Mouse (Mus musculus): ENCODE results near the gene Tmcc3.
"Not testable (repeated sequence)": the region's sequence is repeated elsewhere in the genome, so short reads cannot be mapped to it uniquely, and the experiment has no call there.

Tmcc3 gene

GRCm38 (mm10) chr10:94520306-94521106 lies 208.8 kb downstream of the Tmcc3 start:
- no peak for DNase-seq

DNA sequence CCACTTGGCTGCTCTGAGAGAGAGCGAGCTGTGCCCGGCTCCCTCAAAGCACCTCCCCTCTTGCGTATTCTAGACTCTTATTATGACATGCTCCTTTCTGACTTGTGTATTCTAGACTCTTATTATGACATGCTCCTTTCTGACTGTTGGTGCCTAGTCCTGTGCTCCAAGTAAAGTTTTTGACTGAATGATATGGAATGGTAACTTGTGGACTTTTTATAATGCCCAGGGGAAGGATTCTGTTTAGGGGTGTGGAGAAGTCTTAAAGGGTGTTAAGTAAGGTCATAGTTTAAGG lies 209.3 kb downstream of the Tmcc3 start:
- DNase-seq, result no peak

DNA sequence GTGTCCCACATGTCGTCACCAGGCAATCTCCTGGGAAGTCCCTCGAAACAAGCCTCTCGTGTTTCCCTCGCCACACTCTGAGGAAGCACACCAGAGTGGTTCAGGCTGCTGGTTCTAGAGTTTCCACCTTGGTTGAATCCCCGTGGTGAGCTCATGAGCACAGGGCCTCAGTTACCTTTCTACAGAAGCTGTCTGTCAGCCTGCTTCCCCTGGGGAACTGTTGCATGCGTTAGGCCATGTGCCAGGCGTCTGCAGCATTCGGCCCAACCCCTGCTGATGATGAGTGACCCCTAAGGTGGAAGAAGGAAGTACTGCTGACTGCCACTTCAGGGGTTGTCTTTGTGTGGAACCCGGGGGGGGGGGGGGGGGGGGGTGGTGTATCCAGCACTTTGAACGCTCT lies 210.0 kb downstream of the Tmcc3 start:
- DNase-seq, result no peak

DNA sequence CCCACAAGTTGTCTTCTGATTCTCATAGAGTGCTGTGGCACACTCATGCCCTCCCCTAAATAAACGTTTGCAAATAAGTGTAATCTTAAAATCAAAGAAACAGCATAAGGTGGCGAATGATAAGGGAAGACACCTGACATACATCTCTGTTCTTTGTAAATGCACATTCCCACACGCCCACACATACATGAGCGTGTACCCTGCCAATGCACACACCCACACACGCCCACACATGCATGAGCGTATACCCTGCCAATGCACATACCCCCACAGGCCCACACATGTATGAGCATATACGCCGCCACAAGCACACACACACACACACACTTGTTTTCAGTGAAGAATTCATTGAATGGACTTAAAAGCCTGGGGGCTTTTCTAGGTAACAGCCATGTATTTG lies 211.5 kb downstream of the Tmcc3 start:
- DNase-seq, result no peak

- DNase-seq, result peak; percentile 13
These were observed 212.0 kb downstream of the Tmcc3 start for GRCm38 (mm10) chr10:94523711-94524156.

DNA sequence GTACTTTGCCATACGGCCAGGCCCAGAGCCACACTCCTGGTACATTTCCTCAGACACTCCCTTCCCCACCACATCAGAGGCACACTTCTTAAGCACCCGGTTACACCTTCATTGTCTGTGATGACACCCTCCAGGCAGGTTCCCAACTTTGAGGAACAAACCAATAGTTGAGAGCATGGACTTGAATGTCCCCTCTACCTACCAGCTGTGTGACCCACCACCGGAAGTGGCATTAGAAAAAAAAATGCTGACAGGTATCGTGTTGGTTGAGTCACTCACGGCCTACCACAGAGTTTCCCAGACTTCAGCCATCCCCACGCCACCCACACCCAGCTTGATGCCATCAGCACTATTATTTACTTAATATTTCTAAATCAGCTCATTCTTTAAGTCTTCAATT lies 213.2 kb downstream of the Tmcc3 start:
- no peak for DNase-seq

DNA sequence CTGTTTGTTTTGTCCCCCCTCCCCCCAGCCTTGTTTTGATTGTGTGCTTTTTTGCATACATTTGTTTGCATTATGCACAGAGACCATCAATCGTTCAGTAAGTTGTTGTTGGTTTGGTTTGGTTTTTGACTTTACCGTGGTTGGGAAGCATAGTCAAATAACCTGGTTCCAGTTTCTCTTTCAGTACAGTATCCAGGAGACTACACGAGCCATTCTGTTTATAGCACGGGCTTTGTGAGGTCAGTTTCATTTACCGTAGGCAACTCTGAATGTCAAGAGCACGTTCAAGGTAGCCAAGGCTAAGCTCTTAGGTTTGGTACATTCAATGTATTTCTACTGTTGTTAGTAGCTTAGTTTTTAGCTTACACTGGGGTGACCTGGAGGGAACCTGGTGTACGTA lies 214.0 kb downstream of the Tmcc3 start:
- DNase-seq, result no peak

DNA sequence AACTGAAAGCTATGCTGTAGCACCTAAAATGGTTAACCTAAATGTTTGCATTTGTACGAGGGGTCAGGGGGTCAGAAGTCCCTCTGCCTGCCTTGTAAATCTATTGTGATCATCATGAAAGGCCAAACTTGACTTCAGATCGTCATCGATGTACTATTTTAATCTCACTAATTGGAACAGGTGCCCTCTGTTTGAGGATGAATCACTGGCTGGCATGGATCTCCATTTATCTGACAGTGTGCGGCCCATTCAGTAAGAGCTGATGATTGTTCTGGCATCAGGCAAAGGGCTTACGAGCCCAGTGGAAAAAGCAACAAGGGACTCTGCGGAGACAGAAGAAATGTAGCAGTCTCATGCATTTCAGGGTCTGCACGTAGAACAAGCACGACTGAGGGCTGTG lies 215.1 kb downstream of the Tmcc3 start:
- no peak for DNase-seq

GRCm38 (mm10) chr10:94527248-94527647 lies 215.5 kb downstream of the Tmcc3 start:
- DNase-seq, result no peak

- no peak for DNase-seq
These were observed 218.3 kb downstream of the Tmcc3 start for GRCm38 (mm10) chr10:94530079-94530478.

GRCm38 (mm10) chr10:94531482-94531881 lies 219.7 kb downstream of the Tmcc3 start:
- no peak for DNase-seq

GRCm38 (mm10) chr10:94533081-94533724 lies 221.5 kb downstream of the Tmcc3 start:
- no peak for DNase-seq

DNA sequence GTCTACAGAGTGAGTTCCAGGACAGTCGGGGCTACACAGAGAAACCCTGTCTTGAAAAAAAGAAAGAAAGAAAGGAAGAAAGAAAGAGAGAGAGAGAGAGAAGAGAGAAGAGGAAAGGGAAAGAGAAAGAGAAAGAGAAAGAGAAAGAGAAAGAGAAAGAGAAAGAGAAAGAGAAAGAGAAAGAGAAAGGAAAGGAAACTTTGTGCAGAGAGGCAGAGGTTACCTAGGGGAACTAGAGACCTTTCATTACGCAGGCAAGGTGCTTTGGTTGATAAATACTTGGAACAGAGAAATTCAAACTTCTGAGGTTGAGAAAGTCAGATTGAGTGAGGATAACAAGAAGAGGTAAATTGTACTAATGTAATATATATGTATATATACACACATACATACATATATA lies 226.9 kb downstream of the Tmcc3 start:
- not testable (repeated sequence) for DNase-seq

- DNase-seq, result no peak
These were observed 228.5 kb downstream of the Tmcc3 start for GRCm38 (mm10) chr10:94540241-94540640.

DNA sequence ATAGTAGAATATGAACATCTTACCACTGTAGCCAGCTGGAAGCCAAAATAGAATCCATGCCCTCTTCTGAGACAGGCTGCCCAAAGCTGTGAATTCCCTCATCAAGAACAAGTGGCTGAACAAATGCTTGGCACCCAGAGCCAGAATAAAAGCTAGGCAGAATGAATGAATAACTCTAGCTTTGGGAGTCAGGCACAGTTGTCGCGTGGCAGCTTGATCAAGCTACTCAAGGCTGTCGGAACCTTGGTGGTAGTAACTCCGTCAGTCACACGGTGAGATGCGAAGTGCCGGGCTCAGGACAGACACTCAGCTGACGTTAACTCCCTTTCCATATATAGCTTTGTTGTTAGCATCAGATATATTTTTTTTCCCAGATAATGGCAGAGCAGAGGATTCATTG lies 232.2 kb downstream of the Tmcc3 start:
- no peak for DNase-seq

DNA sequence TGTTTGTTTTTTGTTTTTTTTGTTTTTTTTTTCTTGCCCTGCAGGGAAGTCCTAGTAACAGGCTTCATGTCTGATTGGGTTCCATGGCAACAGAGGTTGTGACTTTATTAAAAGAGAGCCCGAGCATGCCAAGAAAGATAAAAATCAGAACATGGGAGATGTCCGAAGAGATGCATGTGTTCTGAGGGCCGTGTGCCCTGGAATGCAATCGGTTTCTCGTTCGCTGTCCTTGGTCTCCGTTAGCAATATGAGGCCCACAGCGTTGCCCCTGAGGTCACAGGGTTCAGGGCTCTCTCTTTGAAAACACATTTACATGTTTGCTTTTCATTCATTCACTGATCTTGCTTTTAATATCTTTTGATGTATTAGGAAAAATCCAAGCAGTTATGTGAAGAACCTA lies 233.1 kb downstream of the Tmcc3 start:
- no peak for DNase-seq

GRCm38 (mm10) chr10:94545259-94546019 lies 233.7 kb downstream of the Tmcc3 start:
- DNase-seq, result no peak

DNA sequence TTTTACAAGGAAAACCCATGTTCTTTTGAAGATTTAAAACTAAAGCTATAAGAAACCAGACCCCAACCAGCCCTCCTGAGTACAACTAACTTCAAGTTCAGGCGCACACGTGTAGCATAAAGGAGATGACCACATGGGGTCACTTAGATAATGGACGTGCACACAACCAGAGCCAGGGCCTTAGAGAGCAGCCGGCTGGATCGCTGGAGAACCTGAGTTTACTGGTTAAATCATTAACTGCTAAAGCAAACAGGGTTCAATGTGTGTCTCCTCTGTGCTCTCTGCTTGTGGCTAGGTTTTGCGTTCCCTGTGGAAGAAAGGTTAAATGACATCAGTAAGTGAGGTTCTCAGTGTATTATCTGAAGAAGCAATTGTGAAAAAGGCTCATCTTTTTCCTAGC lies 234.9 kb downstream of the Tmcc3 start:
- DNase-seq, result no peak

- no peak for DNase-seq
These were observed 237.9 kb downstream of the Tmcc3 start for GRCm38 (mm10) chr10:94549511-94550232.

- DNase-seq, result no peak
These were observed 238.9 kb downstream of the Tmcc3 start for GRCm38 (mm10) chr10:94550649-94551048.

DNA sequence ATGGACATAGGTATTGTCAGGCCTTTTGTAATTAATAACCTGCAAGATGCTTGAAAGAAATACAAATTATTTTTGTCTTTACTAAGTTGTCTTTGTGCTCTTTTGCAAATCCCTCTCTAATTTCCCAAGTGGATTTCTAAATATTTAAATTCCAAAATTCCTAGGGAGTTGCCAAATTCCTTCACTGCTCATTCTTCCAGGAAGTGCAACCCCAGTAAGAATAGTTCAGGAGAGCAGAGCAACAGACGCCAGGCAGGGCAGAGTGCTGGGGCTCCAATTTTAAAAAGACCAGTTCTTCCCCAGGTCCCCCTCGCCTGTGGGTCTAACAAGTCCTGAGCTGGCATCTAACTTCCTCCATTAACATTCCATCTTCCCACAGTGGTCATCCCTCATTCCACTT lies 239.3 kb downstream of the Tmcc3 start:
- no peak for DNase-seq

GRCm38 (mm10) chr10:94551511-94551910 lies 239.8 kb downstream of the Tmcc3 start:
- no peak for DNase-seq

DNA sequence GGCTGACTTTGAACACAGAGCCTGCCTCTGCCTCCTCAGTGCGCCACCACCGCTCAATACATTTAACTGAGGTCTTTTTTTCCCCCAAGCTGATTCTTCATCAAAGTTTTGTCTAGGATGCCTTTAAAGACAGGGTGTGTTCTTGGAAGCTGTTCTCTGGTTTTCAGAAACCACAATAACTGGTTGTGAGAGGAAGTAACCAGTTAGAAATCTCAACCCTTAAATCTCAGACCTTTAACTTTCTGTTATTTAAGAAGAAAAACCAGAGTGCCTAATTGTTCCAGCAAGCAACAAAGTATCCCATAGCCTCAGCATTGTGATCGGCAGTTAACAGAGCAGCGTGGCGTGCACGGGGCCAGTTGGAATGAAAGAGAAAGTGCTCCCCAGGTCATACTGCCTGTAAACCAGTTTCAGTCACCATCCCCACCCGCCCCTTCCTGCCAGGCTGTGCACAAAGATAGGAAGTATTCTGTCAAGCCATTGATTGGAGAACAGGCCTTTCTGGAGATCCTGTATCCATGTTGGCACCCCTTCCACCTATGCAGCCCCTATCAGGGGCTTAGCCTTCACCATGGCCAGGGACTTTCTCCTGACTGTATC lies 240.3 kb downstream of the Tmcc3 start:
- DNase-seq, result no peak

Data from cerebellum, adult 11 months (tissue).